8 mouse cellular contexts compared by ENCODE assay signal in genomic region chr5:52515246-52516021, GRCm38 (mm10). TPM values are rescaled to one million over a fixed set of nuclear protein-coding genes. Genes with fewer than 3 reads are reported as not detected.
DNase-seq lines count a peak whose midpoint lies in the region; ATAC-seq lines count a peak whose summit lies in the region.

No protein-coding gene starts in this region.

- 0 out of 2 replicates have a peak, but pooled peaks cover 4% of the 10 kb centered on the region for H3K4me1 ChIP-seq in midbrain, embryonic 12.5 days

- peak overlapping the region; percentile 35; the same call in 1 of the 2 replicates for H3K9ac ChIP-seq in midbrain, embryonic 12.5 days (replicated peaks)

- no peak overlapping the region for H3K27ac ChIP-seq in midbrain, embryonic 12.5 days (replicated peaks)

- peak overlapping the region; percentile 61 for H3K4me2 ChIP-seq in midbrain, embryonic 12.5 days (replicated peaks)

- peak; percentile 57 for ATAC-seq in midbrain, embryonic 12.5 days (ENCODE audit: low FRiP score, low read depth)

- H3K9me3 ChIP-seq in midbrain, embryonic 12.5 days = no peaks in the 10 kb centered on the region

- H3K4me3 ChIP-seq in midbrain, embryonic 12.5 days = peak overlapping the region; percentile 37

- H3K27me3 ChIP-seq in midbrain, embryonic 12.5 days = peaks cover 18% of the 10 kb centered on the region

- DNase-seq in ovary, postnatal 10 days (ENCODE audit: low spot score) = peak; percentile 24
- DNase-seq in ovary, adult 18-20 months (ENCODE audit: low spot score) = no peak
- DNase-seq in embryo, embryonic 11 days = peak; percentile 83
- peak; percentile 46 to 74 for DNase-seq in gastrocnemius, postnatal 4 days (ENCODE audit: low spot score in 2 of 2)
- peak; percentile 35 for DNase-seq in kidney, adult 11 months
- DNase-seq in left cerebral cortex, postnatal 4 days = peak; percentile 84
- peak; percentile 45 to 80 for DNase-seq in spleen, postnatal 4 days (ENCODE audit: low spot score in 2 of 2)

- no peaks in the 10 kb centered on the region for H3K36me3 ChIP-seq in midbrain, embryonic 12.5 days

- intact Hi-C loops in left cerebral cortex, postnatal 4 days (cut with DNase I) = loop anchor here (10.0 kb wide), 1 partner anchor 71 kb away; no protein-coding TSS in a partner anchor

- WGBS in midbrain, embryonic 12.5 days = 24% methylated on average over 22 of the region's 22 CpGs

RNA-seq across cellular contexts. Expression of gene Ccdc149, which starts 44.1 kb away (rescaled TPM):
- 1 to 10 TPM; 4.4 to 4.6 TPM for total RNA-seq in gastrocnemius, postnatal 4 days (2021)
- total RNA-seq in left cerebral cortex, postnatal 4 days (2021) = 10 to 100 TPM; 28.2 to 30.7 TPM
- polyA plus RNA-seq in midbrain, embryonic 12.5 days (2016; fragmentation: Nextera tagmentation; extraction: Ambion mirVana) = 5.1 and 6.3 TPM in 2 replicates

RNA-seq across cellular contexts. Expression of gene Lgi2, which starts 50.8 kb away (rescaled TPM):
- total RNA-seq in gastrocnemius, postnatal 4 days (2021) = 10 to 100 TPM in 1 of 2 experiments, 1 to 10 TPM in 1; 8.7 to 10.6 TPM
- 10 to 100 TPM; 32.3 to 33.9 TPM for total RNA-seq in left cerebral cortex, postnatal 4 days (2021)
- polyA plus RNA-seq in midbrain, embryonic 12.5 days (2016; fragmentation: Nextera tagmentation; extraction: Ambion mirVana) = 1.4 and 1.9 TPM in 2 replicates

Comparison
In these comparisons a context has a peak if more than half of its experiments do, and no peak if none do; other contexts are left out.
1. RNA of gene Ccdc149, which starts 44.1 kb away (total RNA-seq): 28.2 to 30.7 TPM in left cerebral cortex, postnatal 4 days; 4.4 to 4.6 TPM in gastrocnemius, postnatal 4 days; every median in the first group is over 4 times any median in the second.